Mouse (Mus musculus) bone marrow macrophage, adult 2 months (primary cell): ENCODE data around the gene Cox4i1.

ENCODE experiments used
- CTCF ChIP-seq: IDR thresholded peaks from 2 replicates; pipeline ENCODE4 v1.5.1; 2012; ENCODE audit warnings: low read depth, mild to moderate bottlenecking, low read length, moderate library complexity
- POLR2A ChIP-seq: IDR thresholded peaks from 2 replicates; pipeline ENCODE4 v1.6.1; 2012; ENCODE audit warnings: mild to moderate bottlenecking, low read depth, low read length, borderline replicate concordance

DNA sequence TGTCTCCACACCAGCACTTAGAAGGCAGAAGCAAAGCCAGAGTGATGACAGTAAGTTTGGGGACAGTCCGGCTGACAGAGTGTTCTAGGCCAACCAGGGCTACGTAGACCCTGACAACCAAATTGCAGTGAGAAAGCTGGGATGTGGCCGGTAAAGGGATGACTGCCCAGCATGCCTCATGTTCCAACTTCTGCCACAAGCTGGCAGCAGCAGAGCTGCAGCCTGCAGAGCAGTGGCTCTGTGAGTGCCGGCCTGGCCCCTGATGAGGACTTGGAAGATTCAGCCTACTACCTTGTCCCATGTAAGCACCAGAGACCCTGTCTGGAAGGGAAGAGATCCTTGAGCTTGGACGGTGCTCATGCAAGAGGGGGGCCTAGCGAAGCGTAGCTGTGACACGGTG lies 7.7 kb downstream of the Cox4i1 start:
- no peak for TF ChIP-seq POLR2A
- no peak for TF ChIP-seq CTCF
